Mouse (Mus musculus): Measurements from ENCODE around the gene Saxo2.

- TF ChIP-seq CTCF (IDR thresholded peaks at IDR 0.05) (no peak), EP300 (IDR thresholded peaks at IDR 0.05) (no peak)
These were observed 46.3 kb downstream of the Saxo2 start for GRCm38 (mm10) chr7:82602008-82602407.
